Mouse (Mus musculus): ENCODE data around the gene Enox1.

DNA sequence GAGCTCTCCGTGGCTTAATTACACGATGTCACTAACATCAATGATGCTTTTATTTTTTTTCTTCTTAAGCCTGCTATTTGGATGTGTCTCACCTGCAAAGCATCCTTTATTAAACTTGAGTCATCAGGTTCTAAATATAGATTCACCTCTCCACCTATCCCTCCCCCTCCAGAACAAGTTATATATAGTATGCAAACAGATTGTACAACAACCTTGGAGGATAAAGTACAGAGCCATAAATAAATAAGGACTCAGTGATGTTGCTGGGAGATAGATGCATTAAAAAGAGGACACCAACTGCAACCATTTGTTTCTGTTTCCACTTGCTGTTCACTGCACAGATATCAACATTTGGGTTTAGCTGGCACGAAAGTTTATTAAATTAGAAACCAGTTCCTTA, 141.8 kb downstream of the Enox1 start:
- TF ChIP-seq CTCF (IDR thresholded peaks at IDR 0.05; ENCODE audit: extremely low read depth, insufficient read depth, insufficient read length, insufficient replicate concordance) (no peak), POLR2A (IDR thresholded peaks at IDR 0.05; ENCODE audit: low read depth, low read length) (no peak)

All from spleen, adult 2 months (tissue).